Mouse (Mus musculus) lung, adult 2 months (tissue): ENCODE data around the gene Zbtb16.

ENCODE experiments used
- CTCF ChIP-seq: fragments of 200-500 bp; IDR thresholded peaks from 2 replicates; pipeline ENCODE4 v1.5.1; 2011; ENCODE audit warnings: mild to moderate bottlenecking, low read length, control low read depth; ENCODE audit not compliant: insufficient read depth
- POLR2A ChIP-seq: fragments of 200-500 bp; IDR thresholded peaks from 2 replicates; pipeline ENCODE4 v1.6.1; 2011; ENCODE audit warnings: low read depth, mild to moderate bottlenecking, control low read depth, low read length, borderline replicate concordance; ENCODE audit errors: extremely low read depth

GRCm38 (mm10) chr9:48728083-48728730, 107.8 kb downstream of the Zbtb16 start:
- TF ChIP-seq CTCF (no peak), POLR2A (no peak)
